Mouse (Mus musculus) adrenal gland (tissue): Measurements from ENCODE around the gene Arhgap45.

Source experiments
- intact Hi-C: fragments of 180-260 bp; cut with DNase I; formaldehyde crosslinking; loops from one replicate; pipeline ENCODE4 v1.15.1; 2025

Gene Arhgap45

GRCm38 (mm10) chr10:80077312-80077711, 60.9 kb downstream of the Arhgap45 start:
- intact Hi-C loops, result loop anchor here (5.0 kb wide), 1 partner anchor 35 kb away; no protein-coding TSS in a partner anchor

GRCm38 (mm10) chr10:80078366-80078765, 61.9 kb downstream of the Arhgap45 start:
- intact Hi-C loops, result loop anchor here (5.0 kb wide), 1 partner anchor 34 kb away; no protein-coding TSS in a partner anchor

- intact Hi-C loops, result no loop called here
These were observed 64.1 kb downstream of the Arhgap45 start for GRCm38 (mm10) chr10:80080396-80081070.
